Mouse (Mus musculus): ENCODE measurements around the gene Zfp692. TPM values are rescaled to one million over a fixed set of nuclear protein-coding genes. Genes with fewer than 3 reads are reported as not detected.

The Zfp692 gene
- total and polyA plus RNA-seq, 3 experiments, result 14.5 to 17.5 (median 15.5) TPM

- H3K27me3 ChIP-seq (ENCODE audit: insufficient read depth, low read length), result peaks cover 21% of the 10 kb centered on the region
- H3K36me3 ChIP-seq (replicated peaks), result no peaks in the 10 kb centered on the region
- ATAC-seq (ENCODE audit: extremely low read depth, insufficient number of reproducible peaks, low FRiP score, poor library complexity, severe bottlenecking) (no peak), DNase-seq (ENCODE audit: low spot score) (no peak)
- H3K4me3 ChIP-seq (ENCODE audit: low read depth, low read length), result no peak overlapping the region
- no peaks in the 10 kb centered on the region for H3K9me3 ChIP-seq (replicated peaks)
- no peaks in the 10 kb centered on the region for H3K4me1 ChIP-seq (ENCODE audit: insufficient read depth, low read depth, low read length)
- TF ChIP-seq TAL1 (conservative IDR thresholded peaks at IDR 0.05; ENCODE audit: low read depth, low read length), result no peak
- TF ChIP-seq GATA1 (IDR thresholded peaks at IDR 0.05; ENCODE audit: borderline replicate concordance, low read length), result no peak
- no peak for TF ChIP-seq GATA2 (IDR thresholded peaks at IDR 0.05; ENCODE audit: borderline replicate concordance, low read depth, low read length)
- TF ChIP-seq CTCF (IDR thresholded peaks at IDR 0.05; ENCODE audit: low read depth, low read length), result no peak
- no peak for TF ChIP-seq POLR2AphosphoS5 (IDR thresholded peaks at IDR 0.05; ENCODE audit: insufficient replicate concordance, low read depth, low read length)
These were observed 38.6 kb upstream of the Zfp692 start for GRCm38 (mm10) chr11:58268285-58268684.

- TF ChIP-seq CTCF (IDR thresholded peaks at IDR 0.05; ENCODE audit: low read depth, low read length) (no peak), GATA1 (IDR thresholded peaks at IDR 0.05; ENCODE audit: borderline replicate concordance, low read length) (no peak), POLR2AphosphoS5 (IDR thresholded peaks at IDR 0.05; ENCODE audit: insufficient replicate concordance, low read depth, low read length) (no peak), TAL1 (conservative IDR thresholded peaks at IDR 0.05; ENCODE audit: low read depth, low read length) (no peak), GATA2 (IDR thresholded peaks at IDR 0.05; ENCODE audit: borderline replicate concordance, low read depth, low read length) (no peak)
- DNase-seq (ENCODE audit: low spot score), result no peak
- Histone ChIP-seq H3K4me3 (ENCODE audit: low read depth, low read length) (no peak within 1 kb of the TSS), H3K4me1 (ENCODE audit: insufficient read depth, low read depth, low read length) (no peaks in the 10 kb centered on the region), H3K9me3 (replicated peaks) (no peaks in the 10 kb centered on the region), H3K36me3 (replicated peaks) (no peaks in the 10 kb centered on the region), H3K27me3 (ENCODE audit: insufficient read depth, low read length) (peaks cover 30% of the 10 kb centered on the region)
- no peak for ATAC-seq (ENCODE audit: extremely low read depth, insufficient number of reproducible peaks, low FRiP score, poor library complexity, severe bottlenecking)
These were observed 32.3 kb upstream of the Zfp692 start, which contains the start of gene 4930438A08Rik for GRCm38 (mm10) chr11:58274572-58274971. TSS of gene 4930438A08Rik (plus strand) at chr11:58274799.

- no peaks in the 10 kb centered on the region for H3K9me3 ChIP-seq (replicated peaks)
- H3K27me3 ChIP-seq (ENCODE audit: insufficient read depth, low read length), result peaks cover 38% of the 10 kb centered on the region
- no peak for ATAC-seq (ENCODE audit: extremely low read depth, insufficient number of reproducible peaks, low FRiP score, poor library complexity, severe bottlenecking)
- no peak for DNase-seq (ENCODE audit: low spot score)
- no peaks in the 10 kb centered on the region for H3K36me3 ChIP-seq (replicated peaks)
- no peaks in the 10 kb centered on the region for H3K4me1 ChIP-seq (ENCODE audit: insufficient read depth, low read depth, low read length)
- no peak overlapping the region for H3K4me3 ChIP-seq (ENCODE audit: low read depth, low read length)
- no peak for TF ChIP-seq GATA2 (IDR thresholded peaks at IDR 0.05; ENCODE audit: borderline replicate concordance, low read depth, low read length)
- no peak for TF ChIP-seq TAL1 (conservative IDR thresholded peaks at IDR 0.05; ENCODE audit: low read depth, low read length)
- no peak for TF ChIP-seq CTCF (IDR thresholded peaks at IDR 0.05; ENCODE audit: low read depth, low read length)
- no peak for TF ChIP-seq GATA1 (IDR thresholded peaks at IDR 0.05; ENCODE audit: borderline replicate concordance, low read length)
These were observed 31.1 kb upstream of the Zfp692 start for GRCm38 (mm10) chr11:58275756-58276155.

- Histone ChIP-seq H3K9me3 (replicated peaks) (no peaks in the 10 kb centered on the region), H3K36me3 (replicated peaks) (no peaks in the 10 kb centered on the region), H3K4me3 (ENCODE audit: low read depth, low read length) (no peak overlapping the region), H3K4me1 (ENCODE audit: insufficient read depth, low read depth, low read length) (no peaks in the 10 kb centered on the region), H3K27me3 (ENCODE audit: insufficient read depth, low read length) (peaks cover 55% of the 10 kb centered on the region)
- ATAC-seq (ENCODE audit: extremely low read depth, insufficient number of reproducible peaks, low FRiP score, poor library complexity, severe bottlenecking) (no peak), DNase-seq (ENCODE audit: low spot score) (no peak)
- TF ChIP-seq GATA1 (IDR thresholded peaks at IDR 0.05; ENCODE audit: borderline replicate concordance, low read length) (no peak), POLR2AphosphoS5 (IDR thresholded peaks at IDR 0.05; ENCODE audit: insufficient replicate concordance, low read depth, low read length) (no peak), TAL1 (conservative IDR thresholded peaks at IDR 0.05; ENCODE audit: low read depth, low read length) (no peak), GATA2 (IDR thresholded peaks at IDR 0.05; ENCODE audit: borderline replicate concordance, low read depth, low read length) (no peak), CTCF (IDR thresholded peaks at IDR 0.05; ENCODE audit: low read depth, low read length) (no peak)
These were observed 24.8 kb upstream of the Zfp692 start for GRCm38 (mm10) chr11:58281970-58282496.

GRCm38 (mm10) chr11:58282518-58282917 lies 24.4 kb upstream of the Zfp692 start:
- peaks cover 56% of the 10 kb centered on the region for H3K27me3 ChIP-seq (ENCODE audit: insufficient read depth, low read length)
- ATAC-seq (ENCODE audit: extremely low read depth, insufficient number of reproducible peaks, low FRiP score, poor library complexity, severe bottlenecking) (no peak), DNase-seq (ENCODE audit: low spot score) (no peak)
- no peaks in the 10 kb centered on the region for H3K9me3 ChIP-seq (replicated peaks)
- no peaks in the 10 kb centered on the region for H3K36me3 ChIP-seq (replicated peaks)
- H3K4me1 ChIP-seq (ENCODE audit: insufficient read depth, low read depth, low read length), result no peaks in the 10 kb centered on the region
- TF ChIP-seq GATA1 (IDR thresholded peaks at IDR 0.05; ENCODE audit: borderline replicate concordance, low read length) (no peak), CTCF (IDR thresholded peaks at IDR 0.05; ENCODE audit: low read depth, low read length) (no peak)
- no peak overlapping the region for H3K4me3 ChIP-seq (ENCODE audit: low read depth, low read length)

- TF ChIP-seq POLR2AphosphoS5 (IDR thresholded peaks at IDR 0.05; ENCODE audit: insufficient replicate concordance, low read depth, low read length) (no peak), GATA2 (IDR thresholded peaks at IDR 0.05; ENCODE audit: borderline replicate concordance, low read depth, low read length) (no peak), CTCF (IDR thresholded peaks at IDR 0.05; ENCODE audit: low read depth, low read length) (no peak), TAL1 (conservative IDR thresholded peaks at IDR 0.05; ENCODE audit: low read depth, low read length) (no peak)
- DNase-seq (ENCODE audit: low spot score) (no peak), ATAC-seq (ENCODE audit: extremely low read depth, insufficient number of reproducible peaks, low FRiP score, poor library complexity, severe bottlenecking) (no peak)
- no peaks in the 10 kb centered on the region for H3K36me3 ChIP-seq (replicated peaks)
- no peak overlapping the region for H3K4me3 ChIP-seq (ENCODE audit: low read depth, low read length)
- peaks cover 3% of the 10 kb centered on the region; the same call in 1 of the 2 replicates for H3K4me1 ChIP-seq (ENCODE audit: insufficient read depth, low read depth, low read length)
- H3K9me3 ChIP-seq (replicated peaks), result no peaks in the 10 kb centered on the region
- H3K27me3 ChIP-seq (ENCODE audit: insufficient read depth, low read length), result peaks cover 42% of the 10 kb centered on the region
These were observed 16.7 kb upstream of the Zfp692 start for GRCm38 (mm10) chr11:58289992-58290682.

All from G1E (cell line).